Mouse (Mus musculus) spleen, postnatal 36 days (tissue): ENCODE data around the gene Scap.

Experiments
- DNase-seq, 2 experiments: peaks; one replicate each; pipeline ENCODE4 v3.0.0; 2022; ENCODE audit warnings: low spot score in 2 of 2, mixed read lengths in 1 of 2

Scap gene

DNA sequence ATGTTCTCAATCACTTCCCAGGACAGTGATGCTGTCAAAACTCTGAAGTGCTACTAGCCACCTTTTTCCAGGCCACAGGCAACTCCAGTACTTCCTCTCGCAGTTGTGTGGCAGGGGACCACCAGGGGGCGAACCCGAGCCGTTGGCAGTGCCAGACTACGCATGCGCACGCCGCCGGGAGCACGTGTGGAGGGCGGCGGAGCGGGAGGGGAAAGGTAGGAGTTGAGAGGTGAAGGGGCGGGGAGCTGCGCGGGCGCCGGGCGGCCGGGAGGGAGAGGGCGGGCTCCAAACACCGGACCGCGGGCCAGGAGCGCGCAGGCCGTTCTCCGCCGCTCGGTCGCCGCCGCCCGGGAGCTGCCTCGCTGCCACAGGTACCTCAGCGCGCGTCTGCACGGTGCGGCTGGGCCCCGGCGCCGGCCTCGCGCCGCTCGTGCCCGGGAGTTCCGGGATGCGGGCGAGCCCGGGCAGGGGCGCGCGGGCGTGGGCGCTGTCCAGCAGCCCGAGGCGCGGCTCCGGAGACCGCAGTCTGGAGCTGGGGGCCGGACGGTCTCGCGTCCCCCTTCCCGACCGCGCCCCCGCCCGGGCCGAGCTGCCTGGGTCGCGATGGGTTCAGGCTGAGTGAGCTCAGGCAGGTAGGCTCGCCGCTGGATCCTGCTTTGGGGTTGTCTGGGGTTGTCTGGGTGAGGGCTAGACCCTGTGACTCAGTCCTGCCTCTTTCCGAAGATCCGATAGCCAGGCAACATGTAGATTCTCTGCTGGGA is at the start of gene Scap:
Gene Scap, plus strand, starts transcription at position 154 of the 761 bp plus-strand sequence.
- DNase-seq: peak; percentile 92 to 94

DNA sequence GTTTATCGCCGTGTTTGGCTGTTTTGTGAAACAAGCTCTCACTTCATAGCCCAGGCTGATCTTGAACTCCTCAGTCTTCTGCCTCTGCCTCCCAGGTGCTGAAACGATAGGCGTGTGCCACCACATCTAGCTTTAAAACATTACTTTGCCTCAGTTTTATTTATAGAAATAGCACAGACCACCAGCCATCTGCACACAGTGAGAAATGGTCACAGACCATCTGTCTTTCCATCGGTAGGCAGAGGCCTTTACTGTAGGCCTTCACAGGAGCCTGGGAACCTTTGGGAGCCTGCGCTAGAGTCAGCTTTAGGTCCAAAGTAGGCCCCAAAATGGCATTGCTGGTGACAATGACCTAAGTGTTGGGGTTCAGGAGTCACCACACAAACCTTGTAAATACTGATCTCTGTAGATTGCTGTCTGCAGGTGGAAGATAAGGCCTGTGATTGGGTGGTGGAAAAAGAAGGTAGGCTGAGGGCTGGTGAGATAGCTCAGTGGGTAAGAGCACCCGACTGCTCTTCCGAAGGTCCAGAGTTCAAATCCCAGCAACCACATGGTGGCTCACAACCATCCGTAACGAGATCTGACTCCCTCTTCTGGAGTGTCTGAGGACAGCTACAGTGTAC is 48.9 kb upstream of the Scap start:
- no peak for DNase-seq

DNA sequence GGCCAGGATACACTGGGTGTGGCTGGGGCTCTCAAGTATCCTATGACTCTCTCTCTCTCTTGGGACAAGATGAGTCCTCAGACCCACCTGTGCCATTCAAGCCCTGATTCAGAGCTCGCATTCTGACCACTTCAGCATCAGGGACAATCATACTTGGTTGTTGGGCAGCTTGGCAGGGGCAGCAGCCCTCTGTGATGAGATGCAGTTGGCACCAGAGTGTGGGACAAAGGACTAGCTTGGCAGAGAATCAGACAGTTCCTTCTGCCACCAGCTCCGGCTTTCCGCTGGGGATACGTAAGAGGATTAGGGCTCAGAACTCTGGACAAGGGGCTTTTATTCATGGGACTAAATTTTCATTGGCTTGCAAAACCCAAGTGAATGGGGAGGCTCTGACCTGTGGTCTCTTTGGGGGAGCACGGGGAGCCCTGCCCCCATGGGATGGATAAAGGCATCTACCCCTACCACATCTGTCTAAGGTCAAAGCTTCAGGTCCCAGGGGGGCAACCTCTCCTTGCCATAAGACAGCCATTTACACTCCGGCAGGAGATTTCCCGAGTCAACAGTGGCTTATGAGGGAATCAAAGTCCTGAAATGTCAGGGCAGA is 45.7 kb upstream of the Scap start:
- DNase-seq: no peak

DNA sequence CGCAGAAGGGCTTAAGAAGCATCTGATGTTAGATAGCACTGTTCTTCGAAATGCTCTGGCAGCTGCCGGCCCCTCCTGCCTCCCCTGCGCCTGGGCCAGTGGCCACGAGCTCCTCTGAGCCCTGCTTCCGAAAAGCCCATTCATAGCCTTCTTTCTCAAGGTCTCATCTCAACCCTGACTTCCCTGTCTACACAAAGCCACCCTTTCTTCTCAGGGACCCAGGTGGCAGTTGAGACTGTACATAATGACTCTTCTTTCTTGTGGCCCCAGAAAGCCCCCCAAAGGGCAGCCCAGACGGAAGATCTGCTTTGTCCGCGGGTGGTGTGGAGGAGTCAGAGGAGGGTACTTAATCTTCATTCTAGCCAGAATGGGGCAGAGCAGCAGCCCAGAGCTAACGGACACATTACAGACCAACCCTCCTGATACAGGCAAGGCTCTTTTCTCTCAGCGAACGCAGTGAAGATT is 39.8 kb upstream of the Scap start:
- no peak for DNase-seq

DNA sequence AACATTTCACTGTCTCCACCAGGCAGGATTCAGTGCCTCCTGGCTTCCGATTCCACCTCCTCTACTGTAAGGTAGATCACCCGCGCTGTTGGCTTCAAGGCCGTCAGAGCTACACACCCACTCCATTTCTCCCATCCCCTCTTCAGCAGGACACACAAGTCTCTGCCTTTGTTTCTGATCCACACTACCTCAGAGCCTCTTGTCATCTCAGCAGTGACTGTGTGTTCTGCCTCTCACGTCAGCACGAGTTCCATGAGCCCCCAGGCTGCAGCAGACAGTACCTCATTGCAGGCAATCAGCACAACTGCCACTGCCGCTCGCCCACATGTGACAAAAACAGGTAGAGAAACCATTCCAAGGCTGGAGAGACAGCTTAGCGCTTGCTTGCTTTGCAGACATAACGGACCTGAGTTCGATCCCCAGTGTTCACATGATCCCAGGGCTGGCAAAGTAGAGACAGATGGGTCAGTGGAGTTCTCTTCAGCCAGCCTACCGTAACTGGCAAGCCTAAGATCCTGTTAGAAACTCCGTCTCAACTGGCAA is 39.1 kb upstream of the Scap start:
- no peak for DNase-seq

DNA sequence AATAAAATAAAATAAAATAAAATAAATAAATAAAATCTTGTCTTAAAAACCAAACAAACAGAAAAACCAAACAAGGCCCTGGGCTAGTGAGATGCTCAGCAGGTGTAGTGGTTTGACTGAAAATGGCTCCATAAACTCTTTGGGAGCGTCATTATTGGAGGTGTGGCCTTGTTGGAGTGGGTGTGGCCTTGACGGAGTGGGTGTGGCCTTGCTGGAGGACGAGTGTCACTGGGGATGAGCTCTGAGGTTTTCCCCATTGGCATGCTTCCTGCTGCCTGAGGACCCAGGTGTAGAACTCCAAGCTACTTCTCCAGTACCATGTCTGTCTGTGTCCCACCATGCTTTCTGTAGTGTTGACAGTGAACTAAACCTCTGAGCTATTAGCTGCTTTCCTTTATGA is 38.3 kb upstream of the Scap start:
- DNase-seq: no peak

DNA sequence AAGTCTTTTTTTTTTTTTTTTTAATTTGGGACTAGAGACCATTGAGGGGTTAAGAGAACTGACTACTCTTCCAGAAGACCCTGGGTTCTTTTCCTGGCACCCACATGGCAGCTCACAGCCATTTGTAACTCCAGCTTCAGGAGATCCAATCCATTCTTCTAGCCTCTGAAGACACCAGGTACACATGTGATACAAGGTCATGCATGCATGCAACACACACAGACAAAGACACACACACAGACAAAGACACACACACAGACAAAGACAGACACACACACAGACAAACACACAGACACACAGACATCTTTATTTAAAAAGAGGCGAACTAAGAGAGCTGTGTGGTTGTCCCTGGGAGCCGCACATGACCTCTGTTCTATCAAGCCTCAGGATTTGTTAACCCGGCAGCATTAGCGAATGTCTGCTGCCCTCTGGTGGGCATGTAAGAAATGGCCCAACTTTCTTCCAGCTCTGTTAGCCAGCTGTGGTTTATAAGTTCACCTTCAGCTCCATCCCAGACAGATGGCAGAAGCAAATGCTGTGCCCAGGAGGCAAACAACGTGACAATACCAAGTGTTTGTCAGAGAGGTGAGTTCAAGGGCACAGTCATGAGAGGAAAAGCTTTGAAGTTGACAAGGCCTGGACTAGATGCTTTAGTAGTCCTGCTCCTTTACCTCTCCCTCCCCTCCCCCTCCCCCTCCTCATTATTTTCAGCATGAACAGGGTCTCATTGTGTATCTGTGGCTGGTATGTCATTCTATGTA is 36.0 kb upstream of the Scap start:
- peak; percentile 42 to 47 for DNase-seq

- peak in 1 of 2 experiments; percentile 23 for DNase-seq
Observed at GRCm38 (mm10) chr9:110304516-110304915, 28.6 kb upstream of the Scap start.

GRCm38 (mm10) chr9:110304969-110305651 is 28.0 kb upstream of the Scap start, which contains the start of gene Elp6:
Elp6 (plus strand) TSS chr9:110305173.
- DNase-seq: peak; percentile 87 to 89

- DNase-seq: no peak
Observed at GRCm38 (mm10) chr9:110306371-110306770, 26.7 kb upstream of the Scap start.

- no peak for DNase-seq
Observed at GRCm38 (mm10) chr9:110314706-110315105, 18.4 kb upstream of the Scap start.

DNA sequence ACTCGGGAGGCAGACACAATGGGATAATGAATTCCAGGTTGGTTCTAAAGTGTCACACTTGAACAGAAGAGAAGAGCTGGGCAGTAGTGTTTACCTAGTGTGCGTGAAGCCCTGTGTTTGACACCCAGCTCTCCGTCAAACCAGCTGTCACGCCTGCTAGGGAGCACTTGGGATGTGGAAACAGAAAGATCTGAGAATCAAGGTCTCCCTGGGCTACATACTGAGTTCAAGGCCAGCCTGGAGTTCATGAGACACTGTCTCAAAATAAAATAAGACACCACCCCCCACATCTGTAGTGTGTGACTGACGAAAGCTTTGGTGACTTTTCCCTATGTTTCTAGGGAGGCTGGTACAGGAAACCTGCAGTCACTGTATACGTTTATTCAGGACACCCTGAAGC is 17.7 kb upstream of the Scap start:
- no peak for DNase-seq

DNA sequence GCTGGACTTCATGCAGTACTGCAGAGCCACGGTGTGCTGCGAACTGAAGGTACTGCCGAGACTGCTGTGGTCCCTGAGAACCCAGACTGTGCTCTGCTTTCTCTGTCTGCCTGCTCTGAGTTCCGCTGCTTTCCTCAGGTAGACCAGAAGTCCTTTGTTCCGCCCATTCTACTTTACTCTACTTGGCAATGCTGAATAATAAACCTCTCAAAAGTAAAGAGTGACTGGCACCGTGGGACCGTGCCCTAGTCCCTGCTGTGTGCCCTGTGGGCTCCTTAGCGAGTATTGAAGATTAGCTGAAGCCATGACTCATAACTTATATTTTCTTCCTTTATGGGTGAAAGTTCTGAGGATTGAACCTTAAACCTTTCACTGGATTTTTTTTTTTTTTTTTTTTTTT is 17.2 kb upstream of the Scap start:
- no peak for DNase-seq

- no peak for DNase-seq
Observed at GRCm38 (mm10) chr9:110316503-110316902, 16.6 kb upstream of the Scap start.

DNA sequence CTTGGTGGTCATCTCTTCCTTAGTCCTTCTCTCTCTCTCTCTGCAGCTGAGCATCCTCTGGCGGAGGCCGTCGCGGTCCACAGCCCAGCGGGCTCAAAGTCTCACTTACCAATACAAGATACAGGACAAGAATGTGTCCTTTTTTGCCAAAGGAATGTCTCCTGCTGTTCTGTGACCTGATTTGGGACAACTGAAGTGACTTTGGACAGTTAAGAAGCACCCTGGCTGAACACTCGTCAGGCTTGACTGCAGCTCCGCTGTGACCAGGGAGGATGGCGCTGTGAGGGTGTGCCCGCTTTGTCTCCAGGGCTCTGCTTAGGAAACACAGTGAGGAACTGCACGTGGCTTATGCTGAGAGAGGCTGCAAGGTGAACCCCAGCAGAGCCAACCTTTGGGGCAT is 12.3 kb upstream of the Scap start:
- no peak for DNase-seq

- no peak for DNase-seq
Observed at GRCm38 (mm10) chr9:110322972-110323371, 10.1 kb upstream of the Scap start.

DNA sequence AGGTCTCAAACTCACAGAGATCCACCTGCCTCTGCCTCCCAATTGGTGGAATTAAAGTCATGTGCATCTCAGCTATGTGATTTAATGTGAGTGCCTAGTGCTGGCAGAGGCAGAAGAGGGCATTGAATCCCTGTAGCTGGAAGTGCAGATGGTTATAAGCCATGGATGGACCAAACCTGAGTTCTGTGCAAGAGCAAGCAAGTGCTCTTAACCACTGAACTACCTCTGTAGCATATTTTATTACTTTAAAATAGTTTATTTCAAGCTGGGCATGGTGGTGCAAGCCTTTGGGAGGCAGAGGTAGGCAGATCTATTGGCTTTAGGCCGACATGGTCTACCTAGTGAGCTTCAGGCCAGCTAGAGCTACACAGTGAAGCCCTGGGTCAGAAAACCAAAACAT is 8.9 kb upstream of the Scap start:
- DNase-seq: no peak

GRCm38 (mm10) chr9:110328178-110328577 is 4.9 kb upstream of the Scap start:
- no peak for DNase-seq

DNA sequence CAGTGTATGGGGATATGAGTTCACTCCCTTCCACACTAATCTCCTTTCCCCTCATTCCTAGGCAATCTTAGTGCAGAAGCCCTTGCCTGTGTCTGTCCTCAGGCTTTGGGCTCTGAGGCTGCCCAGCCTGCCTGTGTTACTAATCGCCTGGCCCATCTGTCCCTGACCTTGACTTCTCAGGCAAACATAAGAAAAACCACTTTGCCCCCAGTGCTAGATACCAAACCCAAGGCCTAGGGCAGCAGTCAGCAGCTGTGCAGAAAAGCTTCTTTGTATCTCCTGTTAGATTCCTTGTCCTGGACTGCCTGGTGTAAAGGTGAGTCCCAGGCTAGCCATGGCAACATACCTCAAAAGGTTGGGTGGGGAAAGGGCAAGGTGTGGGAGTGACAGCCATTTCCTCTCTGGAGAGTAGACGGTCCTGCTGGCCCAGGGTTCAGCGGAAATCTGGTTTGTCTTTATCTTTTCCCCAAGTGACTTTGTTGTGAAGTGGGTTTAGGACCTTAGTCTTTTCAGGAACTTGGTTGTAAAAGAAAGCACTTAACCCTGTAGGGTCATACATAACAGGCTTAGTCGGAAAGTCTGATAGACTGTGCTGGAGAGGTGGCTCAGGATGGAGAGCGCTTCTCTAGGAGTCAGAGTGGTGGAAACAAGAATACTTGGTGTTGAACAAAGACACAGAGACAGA is 4.0 kb upstream of the Scap start:
- DNase-seq: no peak

DNA sequence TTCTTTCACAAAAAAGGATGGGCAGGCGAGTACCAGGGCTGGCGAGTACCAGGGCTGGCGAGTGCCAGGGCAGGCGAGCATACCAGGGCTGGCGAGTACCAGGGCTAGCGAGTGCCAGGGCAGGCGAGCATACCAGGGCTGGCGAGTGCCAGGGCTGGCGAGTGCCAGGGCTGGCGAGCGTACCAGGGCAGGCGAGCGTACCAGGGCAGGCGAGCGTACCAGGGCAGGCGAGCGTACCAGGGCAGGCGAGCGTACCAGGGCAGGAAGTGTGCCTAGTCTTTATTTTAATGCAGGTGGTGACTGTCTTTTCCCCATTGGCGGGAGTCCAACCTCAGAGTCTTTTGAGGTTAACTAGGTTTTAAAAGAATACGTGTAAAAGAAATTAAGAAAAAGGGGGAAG is 3.4 kb upstream of the Scap start:
- DNase-seq: peak; percentile 60 to 62

DNA sequence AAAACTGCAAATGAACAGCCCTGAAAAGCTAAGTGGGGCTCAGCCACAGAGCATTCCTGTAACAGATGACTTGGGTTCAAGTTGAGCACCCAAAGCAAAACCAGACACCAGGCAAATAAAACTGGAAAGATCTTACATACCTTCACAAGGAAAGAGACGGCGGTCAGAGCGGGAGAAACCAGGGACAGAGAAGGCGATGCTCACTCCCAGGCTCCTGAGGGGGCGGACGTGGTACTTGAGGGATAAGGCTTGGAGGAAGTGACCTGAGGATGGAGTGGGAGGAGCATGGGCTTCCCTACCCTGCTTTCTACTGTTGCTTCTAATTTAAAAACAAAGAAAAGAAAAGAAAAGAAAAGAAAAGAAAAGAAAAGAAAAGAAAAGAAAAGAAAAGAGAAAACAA is 2.7 kb upstream of the Scap start:
- DNase-seq: no peak
